Mouse (Mus musculus): ENCODE results near the gene Fgfr1op. TPM values are rescaled to one million over a fixed set of nuclear protein-coding genes. Genes with fewer than 3 reads are reported as not detected.
"Not testable (repeated sequence)": the region's sequence is repeated elsewhere in the genome, so short reads cannot be mapped to it uniquely, and the experiment has no call there.

Fgfr1op gene
- polyA plus RNA-seq (2016; fragmentation: Nextera tagmentation; extraction: Ambion mirVana), result 55.9 and 58.2 TPM in 2 replicates

DNA sequence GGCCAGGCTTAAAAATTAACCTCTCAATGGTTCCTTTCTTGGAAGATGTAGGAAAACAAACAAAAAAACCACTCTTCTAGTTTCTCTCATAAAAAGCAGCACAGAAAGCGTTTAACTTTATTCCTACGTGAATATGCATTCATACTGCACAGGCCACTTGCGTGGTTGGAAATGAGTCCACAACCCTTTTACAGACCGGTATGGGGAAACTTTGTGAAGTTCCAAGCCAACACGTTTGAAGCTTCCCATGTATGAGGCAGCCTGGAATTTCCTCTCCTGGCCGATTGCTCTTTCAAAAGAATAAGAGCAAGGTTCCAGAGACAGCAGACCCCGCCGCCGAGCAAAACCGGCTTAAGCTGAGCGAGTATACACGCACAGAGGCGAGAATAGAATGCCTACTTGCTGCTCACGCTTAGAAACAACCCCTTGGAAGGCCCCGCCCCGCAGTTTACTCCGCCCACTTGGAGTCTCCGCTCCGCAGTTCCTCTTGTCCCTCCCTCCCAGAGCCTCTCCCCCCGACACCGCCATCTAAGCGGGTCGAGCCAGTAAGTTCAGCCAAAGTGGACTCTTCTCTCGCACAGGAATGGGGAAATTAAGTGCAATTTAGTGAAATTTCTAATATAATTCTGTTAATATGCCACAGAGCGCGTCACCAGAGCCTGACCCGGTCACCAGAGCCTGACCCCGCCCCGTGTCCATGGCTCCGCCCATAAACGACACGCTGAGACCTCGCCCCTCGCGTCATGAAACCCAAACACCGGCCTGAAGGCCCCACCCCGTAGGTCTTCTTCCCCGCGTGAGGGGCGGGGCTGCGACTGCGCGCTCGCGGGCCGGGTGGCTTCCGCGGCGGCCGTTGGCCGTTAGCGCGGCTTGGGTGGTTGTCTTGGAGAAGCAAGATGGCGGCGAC is at the start of gene Fgfr1op:
Fgfr1op (plus strand) TSS at position 801 of the 907 bp plus-strand sequence.
- not testable (repeated sequence) for H3K9me3 ChIP-seq (replicated peaks); H3K27me3 ChIP-seq (ENCODE audit: low read depth, poor library complexity, severe bottlenecking); H3K4me1 ChIP-seq; DNase-seq (ENCODE audit: low spot score)
- H3K27ac ChIP-seq (replicated peaks), result peak within 1 kb of the TSS; percentile 84
- peaks cover 14% of the 10 kb centered on the region for H3K36me3 ChIP-seq
- H3K4me3 ChIP-seq, result peak within 1 kb of the TSS; percentile 61
- WGBS, result 4% methylated on average over 22 of the region's 55 CpGs

DNA sequence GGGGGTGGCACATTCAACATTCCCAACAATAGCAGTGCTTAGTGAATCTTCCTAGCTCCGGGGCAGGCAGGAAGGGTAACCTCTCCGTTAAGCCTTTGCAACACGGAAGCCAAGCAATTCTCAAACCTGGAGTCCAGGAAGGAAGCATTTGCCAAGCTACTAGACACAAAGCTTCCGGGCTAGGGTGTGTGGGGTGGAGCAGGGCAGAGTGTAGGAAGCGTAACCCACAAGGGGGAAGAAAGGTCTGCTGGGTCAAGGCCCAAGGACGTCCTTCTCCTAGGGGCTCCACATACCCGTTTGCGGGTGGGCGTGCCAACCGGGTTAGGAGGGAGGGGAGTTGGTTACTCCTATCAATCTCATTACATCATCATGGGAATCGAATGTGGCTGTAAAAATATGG is 48.9 kb upstream of the Fgfr1op start:
- H3K27ac ChIP-seq (replicated peaks); H3K9me3 ChIP-seq (replicated peaks); H3K4me3 ChIP-seq; H3K36me3 ChIP-seq; H3K27me3 ChIP-seq (ENCODE audit: low read depth, poor library complexity, severe bottlenecking); H3K4me1 ChIP-seq; DNase-seq (ENCODE audit: low spot score): not testable (repeated sequence)
- 78% methylated on average over 6 of the region's 11 CpGs for WGBS

DNA sequence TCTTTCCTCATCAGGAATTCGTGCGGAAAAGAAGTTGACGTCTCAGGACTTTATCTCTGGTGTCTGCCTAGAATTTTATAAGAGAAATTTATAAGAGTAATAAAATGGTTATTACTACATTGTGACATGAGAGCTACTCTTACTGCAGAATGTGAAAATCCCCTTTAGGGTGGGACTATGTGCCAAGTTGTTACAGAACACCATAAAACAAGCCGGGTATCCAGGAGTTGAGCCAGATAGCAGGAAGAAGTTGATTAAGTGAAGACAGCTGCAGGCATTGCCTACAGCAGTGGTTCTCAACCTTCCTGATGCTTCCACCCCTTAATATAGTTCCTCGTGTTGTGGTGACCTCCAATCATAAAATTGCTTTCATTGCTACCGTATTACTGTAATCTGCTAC is 48.4 kb upstream of the Fgfr1op start:
- H3K4me1 ChIP-seq; DNase-seq (ENCODE audit: low spot score); H3K27ac ChIP-seq (replicated peaks); H3K27me3 ChIP-seq (ENCODE audit: low read depth, poor library complexity, severe bottlenecking); H3K4me3 ChIP-seq; H3K9me3 ChIP-seq (replicated peaks); H3K36me3 ChIP-seq: not testable (repeated sequence)
- WGBS, result no CpG with 5 or more reads among the region's 6 CpGs

DNA sequence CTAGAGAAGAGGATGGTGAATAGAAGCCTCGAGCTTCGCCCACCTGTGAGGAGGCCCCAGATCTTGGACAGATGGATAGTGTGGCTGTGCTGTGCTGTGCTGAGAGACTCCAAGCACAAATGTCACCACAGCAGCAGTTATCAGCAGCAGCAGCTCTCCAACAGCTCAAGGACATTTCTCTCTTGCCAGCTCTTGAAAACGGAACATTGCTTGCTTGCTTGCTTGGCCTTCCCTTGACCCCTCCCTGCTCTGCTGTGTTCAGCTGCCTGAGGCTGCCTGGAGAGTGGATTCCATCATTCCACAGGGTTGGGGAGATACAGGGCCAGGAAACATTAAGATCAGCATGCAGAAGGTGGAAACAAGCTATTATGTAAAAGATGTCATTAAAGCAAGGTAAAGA is 42.3 kb upstream of the Fgfr1op start:
- not testable (repeated sequence) for H3K4me3 ChIP-seq; H3K4me1 ChIP-seq; DNase-seq (ENCODE audit: low spot score); H3K36me3 ChIP-seq; H3K9me3 ChIP-seq (replicated peaks); H3K27me3 ChIP-seq (ENCODE audit: low read depth, poor library complexity, severe bottlenecking); H3K27ac ChIP-seq (replicated peaks)
- no CpG with 5 or more reads among the region's 3 CpGs for WGBS

DNA sequence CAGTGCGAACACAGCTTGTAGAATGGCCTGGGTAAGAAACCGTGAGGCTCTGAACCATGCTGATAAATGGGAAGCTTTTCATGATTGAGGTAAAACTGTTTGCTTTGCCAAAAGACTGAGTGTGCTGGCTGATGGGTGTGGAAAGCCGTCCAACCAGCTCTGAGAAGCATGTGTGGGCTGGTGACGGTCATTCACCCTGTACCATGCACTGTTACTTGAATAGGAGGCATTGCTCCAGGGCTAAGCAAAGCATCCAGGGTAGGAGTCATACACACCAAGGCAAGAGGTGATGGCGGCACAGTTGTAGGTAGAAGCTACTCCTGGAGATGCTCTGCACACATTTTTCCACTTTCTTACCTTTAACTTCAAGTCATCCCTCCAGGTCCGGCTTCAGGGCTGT is 40.7 kb upstream of the Fgfr1op start:
- H3K27ac ChIP-seq (replicated peaks); DNase-seq (ENCODE audit: low spot score); H3K36me3 ChIP-seq; H3K4me3 ChIP-seq; H3K9me3 ChIP-seq (replicated peaks); H3K27me3 ChIP-seq (ENCODE audit: low read depth, poor library complexity, severe bottlenecking); H3K4me1 ChIP-seq: not testable (repeated sequence)
- 100% methylated on average over 1 of the region's 6 CpGs for WGBS

DNA sequence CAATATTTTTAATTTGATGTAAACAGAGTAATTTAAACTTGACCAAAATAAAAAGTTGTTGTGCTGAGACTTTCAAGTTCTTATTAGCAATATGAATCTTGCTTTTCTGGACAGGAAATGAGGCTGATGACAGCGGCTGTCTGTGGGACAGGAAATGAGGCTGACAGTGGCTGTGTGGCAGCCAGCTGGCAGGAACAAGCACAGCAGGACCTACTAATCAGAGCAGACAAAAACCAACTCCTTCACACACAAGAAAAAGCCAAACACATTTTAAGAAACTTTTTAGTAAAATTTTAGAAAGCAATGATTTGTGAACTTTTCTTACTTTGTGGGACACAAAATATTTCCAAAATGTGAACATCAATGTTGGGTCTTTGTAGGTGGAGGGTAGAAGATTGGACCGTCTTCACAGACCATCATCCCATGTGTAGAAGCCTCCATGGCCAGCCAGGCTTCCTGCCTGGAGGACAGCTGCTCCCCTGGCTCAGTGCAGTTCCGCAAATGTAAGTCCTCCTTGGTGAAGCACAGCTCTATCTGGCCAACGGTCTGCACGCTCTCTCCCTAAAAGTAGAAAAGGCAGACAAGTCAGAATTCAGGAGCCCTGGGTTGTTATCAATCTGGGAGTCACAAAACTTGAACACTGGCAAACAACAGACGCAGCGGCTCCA is 36.8 kb upstream of the Fgfr1op start:
- WGBS, result 100% methylated on average over 1 of the region's 7 CpGs
- H3K27me3 ChIP-seq (ENCODE audit: low read depth, poor library complexity, severe bottlenecking); H3K4me3 ChIP-seq: not testable (repeated sequence)

DNA sequence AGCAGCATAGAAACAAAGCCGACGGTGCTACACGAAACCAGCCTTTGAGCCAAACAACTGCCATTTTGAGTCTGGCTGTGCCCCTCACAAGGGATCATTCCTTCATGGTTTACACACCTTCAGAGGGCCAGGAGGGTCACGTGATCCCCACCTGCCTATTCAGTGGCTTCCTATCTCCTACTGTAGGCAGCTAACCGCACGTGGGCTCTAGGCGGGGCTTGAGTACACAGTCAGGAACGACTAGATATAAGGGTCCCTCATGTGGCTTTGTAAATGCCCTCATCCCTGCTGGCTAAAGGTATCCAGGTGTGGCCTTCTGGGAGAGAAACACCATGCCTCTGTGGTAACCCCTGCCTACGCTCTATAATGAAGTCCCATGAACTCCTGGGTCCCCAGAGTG is 35.7 kb upstream of the Fgfr1op start:
- H3K27ac ChIP-seq (replicated peaks); H3K4me3 ChIP-seq; H3K9me3 ChIP-seq (replicated peaks); H3K36me3 ChIP-seq; H3K4me1 ChIP-seq; DNase-seq (ENCODE audit: low spot score); H3K27me3 ChIP-seq (ENCODE audit: low read depth, poor library complexity, severe bottlenecking): not testable (repeated sequence)
- 83% methylated on average over 9 of the region's 9 CpGs for WGBS

More for the DNA sequence above, 36.8 kb upstream of the Fgfr1op start:
- DNase-seq (ENCODE audit: low spot score); H3K4me1 ChIP-seq; H3K27ac ChIP-seq (replicated peaks); H3K9me3 ChIP-seq (replicated peaks); H3K36me3 ChIP-seq: not testable (repeated sequence)

DNA sequence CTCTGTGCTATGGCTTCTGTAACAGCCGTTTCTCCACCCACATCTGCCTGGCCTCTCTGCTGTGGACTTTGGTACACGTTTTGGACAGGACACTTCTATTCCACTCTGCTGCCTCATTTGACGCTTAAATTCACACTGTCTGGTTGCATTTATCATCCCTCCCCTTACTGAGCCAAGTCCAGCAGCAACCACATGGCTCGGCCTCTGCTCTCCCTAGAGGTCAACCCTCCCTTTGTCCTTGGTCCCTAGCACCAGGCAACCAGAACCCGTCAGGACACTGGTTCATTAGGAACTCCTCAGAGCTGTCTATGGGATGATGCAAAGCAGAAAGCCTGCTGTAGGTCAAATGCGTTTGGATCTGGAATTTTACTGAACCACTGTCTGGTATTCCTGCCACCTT is 34.5 kb upstream of the Fgfr1op start:
- H3K27me3 ChIP-seq (ENCODE audit: low read depth, poor library complexity, severe bottlenecking); H3K9me3 ChIP-seq (replicated peaks); H3K4me1 ChIP-seq; H3K4me3 ChIP-seq; H3K36me3 ChIP-seq; H3K27ac ChIP-seq (replicated peaks); DNase-seq (ENCODE audit: low spot score): not testable (repeated sequence)
- WGBS, result no CpG with 5 or more reads among the region's 6 CpGs

DNA sequence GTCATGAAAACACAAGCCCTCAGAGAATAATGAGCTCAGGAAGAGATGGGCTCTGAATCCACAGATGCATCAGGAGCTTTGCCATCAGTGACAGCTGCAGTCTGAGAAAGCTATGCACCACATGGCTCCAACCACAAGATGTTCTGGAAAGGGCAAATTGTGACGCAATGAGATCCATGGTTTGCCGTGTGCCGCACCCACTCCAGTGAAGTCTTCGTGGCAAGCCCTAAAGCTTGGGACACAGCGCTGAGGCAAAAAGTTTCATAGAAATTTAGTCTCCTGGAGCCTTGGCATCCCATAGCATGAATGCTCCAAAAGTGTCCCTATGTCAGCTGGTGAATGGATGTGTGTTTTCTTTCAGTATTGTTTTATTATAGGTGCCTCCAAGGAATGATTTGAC is 27.2 kb upstream of the Fgfr1op start:
- WGBS, result 92% methylated on average over 5 of the region's 5 CpGs

DNA sequence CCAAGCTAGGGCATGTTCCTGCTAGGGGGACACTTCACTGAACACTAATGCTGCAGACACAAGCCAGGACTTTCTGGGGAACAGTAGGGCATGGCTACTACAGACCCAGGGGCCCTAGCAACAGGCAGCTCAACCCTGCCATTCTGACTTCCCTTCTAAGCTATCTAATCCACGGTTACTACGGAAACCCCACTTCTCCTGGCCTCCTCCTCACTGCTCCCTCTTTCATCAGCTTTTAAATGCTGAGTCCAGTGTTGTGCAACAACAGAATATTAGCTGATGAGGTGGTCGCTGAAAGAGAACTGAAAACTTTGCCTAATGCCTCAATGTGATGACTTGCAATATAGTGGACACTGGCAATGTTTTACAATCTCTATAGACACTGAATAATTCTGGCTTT is 25.1 kb upstream of the Fgfr1op start:
- DNase-seq (ENCODE audit: low spot score); H3K36me3 ChIP-seq; H3K4me3 ChIP-seq; H3K27me3 ChIP-seq (ENCODE audit: low read depth, poor library complexity, severe bottlenecking); H3K9me3 ChIP-seq (replicated peaks); H3K4me1 ChIP-seq; H3K27ac ChIP-seq (replicated peaks): not testable (repeated sequence)
- 56% methylated on average over 3 of the region's 3 CpGs for WGBS

More for the DNA sequence above, 27.2 kb upstream of the Fgfr1op start:
- not testable (repeated sequence) for H3K27ac ChIP-seq (replicated peaks); H3K9me3 ChIP-seq (replicated peaks); H3K4me1 ChIP-seq; DNase-seq (ENCODE audit: low spot score); H3K27me3 ChIP-seq (ENCODE audit: low read depth, poor library complexity, severe bottlenecking); H3K36me3 ChIP-seq; H3K4me3 ChIP-seq

DNA sequence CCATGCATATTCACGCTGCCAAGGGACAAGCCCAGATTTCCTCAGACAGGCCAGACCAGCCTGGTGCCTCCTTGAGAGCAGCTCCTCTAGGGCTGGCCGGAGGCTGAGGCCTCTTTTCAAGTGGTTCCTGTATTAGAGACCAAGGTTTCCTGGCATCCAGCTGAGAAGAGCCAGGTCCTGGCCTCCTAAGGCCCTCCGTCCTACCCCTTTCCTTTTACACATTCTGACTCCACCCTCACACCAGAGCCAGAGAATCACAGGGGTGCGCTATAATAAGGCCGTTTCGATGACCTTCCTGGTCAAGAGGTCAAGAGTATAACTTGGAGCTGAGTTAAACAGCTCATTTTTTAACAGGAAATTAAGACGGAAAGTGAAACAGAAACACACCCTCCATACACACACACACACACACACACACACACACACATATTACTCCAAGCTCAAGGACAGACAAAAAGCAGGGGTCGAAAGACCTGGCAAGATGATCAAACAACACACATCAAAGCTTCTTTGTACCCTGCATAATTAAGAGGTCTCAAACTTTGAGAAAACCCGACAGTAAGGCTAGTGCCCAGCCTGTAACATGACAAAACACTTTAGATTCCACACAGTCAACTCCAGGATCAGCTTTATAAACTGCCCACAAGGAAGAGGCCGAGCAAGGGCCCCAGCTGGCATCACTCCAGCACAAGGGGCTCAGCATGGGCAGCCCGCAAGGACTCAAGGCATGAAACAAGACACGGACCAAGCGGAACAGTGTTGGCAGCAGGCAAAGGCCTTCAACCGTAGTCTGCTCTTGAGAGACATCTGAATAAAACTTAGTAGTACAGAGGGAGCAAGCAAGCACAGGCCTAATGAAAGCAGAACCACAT is 21.3 kb upstream of the Fgfr1op start:
- WGBS, result 77% methylated on average over 13 of the region's 14 CpGs
- H3K27ac ChIP-seq (replicated peaks); H3K4me3 ChIP-seq; H3K4me1 ChIP-seq; DNase-seq (ENCODE audit: low spot score); H3K27me3 ChIP-seq (ENCODE audit: low read depth, poor library complexity, severe bottlenecking); H3K36me3 ChIP-seq; H3K9me3 ChIP-seq (replicated peaks): not testable (repeated sequence)

DNA sequence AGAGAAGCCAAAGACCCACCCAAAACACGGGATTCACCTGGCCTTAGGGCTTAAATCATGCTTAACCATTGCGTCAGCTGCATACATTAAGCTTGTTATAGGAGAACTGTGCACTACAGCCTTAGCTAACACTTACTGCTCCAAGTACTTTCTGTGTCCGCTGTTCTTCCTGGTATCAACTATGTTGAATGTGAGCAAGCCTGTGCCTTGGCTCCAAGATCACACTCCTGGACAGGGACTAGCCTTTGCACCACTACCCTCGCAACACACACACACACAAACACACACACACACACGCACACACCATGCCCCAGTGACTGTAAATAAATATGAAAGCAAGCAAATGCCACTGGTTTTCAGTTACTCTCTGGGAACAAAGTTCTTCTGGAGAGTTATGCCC is 18.4 kb upstream of the Fgfr1op start:
- peak overlapping the region; percentile 59 for H3K4me3 ChIP-seq
- not testable (repeated sequence) for H3K27ac ChIP-seq (replicated peaks); DNase-seq (ENCODE audit: low spot score); H3K27me3 ChIP-seq (ENCODE audit: low read depth, poor library complexity, severe bottlenecking); H3K4me1 ChIP-seq; H3K9me3 ChIP-seq (replicated peaks); H3K36me3 ChIP-seq
- WGBS, result 36% methylated on average over 5 of the region's 5 CpGs

Measured in midbrain, embryonic 10.5 days (tissue).